ENCODE assay signal across 8 mouse cellular contexts in genomic region chr1:174553272-174554007, GRCm38 (mm10). TPM values are rescaled to one million over a fixed set of nuclear protein-coding genes. Genes with fewer than 3 reads are reported as not detected.
DNase-seq lines count a peak whose midpoint lies in the region; ATAC-seq and TF ChIP-seq lines count a peak whose summit lies in the region.

No protein-coding gene starts in this region.

- H3K4me1 ChIP-seq in testis, adult 2 months (ENCODE audit: control insufficient read depth, insufficient read depth, low read length), result no peaks in the 10 kb centered on the region
- H3K4me1 ChIP-seq in embryonic facial prominence, embryonic 11.5 days (ENCODE audit: control insufficient read depth, insufficient read depth, low read length), result no peaks in the 10 kb centered on the region
- H3K4me1 ChIP-seq in intestine, embryonic 15.5 days (replicated peaks), result no peaks in the 10 kb centered on the region
- H3K4me1 ChIP-seq in liver, postnatal 0 days (ENCODE audit: insufficient read depth), result no peaks in the 10 kb centered on the region

- H3K9ac ChIP-seq in embryonic facial prominence, embryonic 11.5 days (replicated peaks; ENCODE audit: low read length), result no peak overlapping the region
- H3K9ac ChIP-seq in intestine, embryonic 15.5 days, result no peak overlapping the region
- H3K9ac ChIP-seq in liver, postnatal 0 days (replicated peaks), result no peak overlapping the region

- H3K27ac ChIP-seq in testis, adult 2 months (ENCODE audit: control insufficient read depth, insufficient read depth, low read depth, low read length), result no peak overlapping the region
- H3K27ac ChIP-seq in embryonic facial prominence, embryonic 11.5 days (replicated peaks; ENCODE audit: low read depth, low read length), result no peak overlapping the region
- no peak overlapping the region for H3K27ac ChIP-seq in intestine, embryonic 15.5 days
- H3K27ac ChIP-seq in liver, postnatal 0 days (ENCODE audit: low read depth), result no peak overlapping the region

- ATAC-seq in CD4-positive, CD25-positive, alpha-beta regulatory T cell, adult 4 months, result no peak
- 0 out of 2 replicates have a peak, but pooled peaks have one; percentile 42 for ATAC-seq in embryonic facial prominence, embryonic 11.5 days (replicated peaks; ENCODE audit: insufficient number of reproducible peaks, low FRiP score, low TSS enrichment, low read depth)
- 0 out of 2 replicates have a peak, but pooled peaks have one; percentile 45 for ATAC-seq in intestine, embryonic 15.5 days
- ATAC-seq in liver, postnatal 0 days, result peak; percentile 66

- no peak overlapping the region for H3K4me2 ChIP-seq in embryonic facial prominence, embryonic 11.5 days (ENCODE audit: low read depth, low read length)
- H3K4me2 ChIP-seq in intestine, embryonic 15.5 days (replicated peaks), result no peak overlapping the region
- H3K4me2 ChIP-seq in liver, postnatal 0 days (ENCODE audit: low read depth, low read length), result no peak overlapping the region

- TF ChIP-seq CTCF in testis, adult 2 months (IDR thresholded peaks at IDR 0.05; ENCODE audit: control insufficient read depth, insufficient read depth, insufficient replicate concordance, low read depth, low read length), result peak; percentile 69; the same call in 1 of the 2 replicates
- TF ChIP-seq CTCF in liver, postnatal 0 days (IDR thresholded peaks at IDR 0.05; ENCODE audit: low read depth), result peak; percentile 78

- H3K36me3 ChIP-seq in testis, adult 2 months (ENCODE audit: control insufficient read depth, insufficient read depth, low read length), result no peaks in the 10 kb centered on the region
- no peaks in the 10 kb centered on the region for H3K36me3 ChIP-seq in embryonic facial prominence, embryonic 11.5 days (replicated peaks; ENCODE audit: control insufficient read depth, insufficient read depth, low read depth, low read length)
- H3K36me3 ChIP-seq in intestine, embryonic 15.5 days, result no peaks in the 10 kb centered on the region
- H3K36me3 ChIP-seq in liver, postnatal 0 days (replicated peaks; ENCODE audit: insufficient read depth, low read length), result no peaks in the 10 kb centered on the region

- 19% methylated on average over 2 of the region's 2 CpGs for WGBS in embryonic facial prominence, embryonic 11.5 days
- 28% methylated on average over 2 of the region's 2 CpGs for WGBS in intestine, embryonic 15.5 days
- WGBS in liver, postnatal 0 days (ENCODE audit: insufficient replicate concordance), result 41% methylated on average over 2 of the region's 2 CpGs

- H3K27me3 ChIP-seq in testis, adult 2 months (ENCODE audit: control insufficient read depth, insufficient read depth, low read length), result no peaks in the 10 kb centered on the region
- no peaks in the 10 kb centered on the region for H3K27me3 ChIP-seq in embryonic facial prominence, embryonic 11.5 days (ENCODE audit: control insufficient read depth, insufficient read depth, low read length)
- H3K27me3 ChIP-seq in intestine, embryonic 15.5 days (replicated peaks), result no peaks in the 10 kb centered on the region
- no peaks in the 10 kb centered on the region for H3K27me3 ChIP-seq in liver, postnatal 0 days (ENCODE audit: insufficient read depth, low read length)

- H3K9me3 ChIP-seq in embryonic facial prominence, embryonic 11.5 days (replicated peaks; ENCODE audit: control insufficient read depth, low read length), result no peaks in the 10 kb centered on the region
- H3K9me3 ChIP-seq in intestine, embryonic 15.5 days, result no peaks in the 10 kb centered on the region
- no peaks in the 10 kb centered on the region for H3K9me3 ChIP-seq in liver, postnatal 0 days (ENCODE audit: low read length)

- DNase-seq in CD4-positive, CD25-positive, alpha-beta regulatory T cell, adult 2 months (ENCODE audit: low read depth, low spot score), result peak; percentile 16
- no peak for DNase-seq in testis, postnatal 14 days (ENCODE audit: low spot score)
- DNase-seq in embryonic facial prominence, embryonic 11.5 days (ENCODE audit: low spot score), result peak; percentile 65
- peak; percentile 65 for DNase-seq in liver, postnatal 0 days
- peak; percentile 61 for DNase-seq in right cerebral cortex, postnatal 25 days

- no peak for TF ChIP-seq POLR2A in testis, adult 2 months (IDR thresholded peaks at IDR 0.05; ENCODE audit: control insufficient read depth, low read depth, low read length)

- no peak overlapping the region for H3K4me3 ChIP-seq in testis, adult 2 months (ENCODE audit: control insufficient read depth, low read depth, low read length)
- H3K4me3 ChIP-seq in embryonic facial prominence, embryonic 11.5 days (ENCODE audit: low read depth, low read length), result no peak overlapping the region
- no peak overlapping the region for H3K4me3 ChIP-seq in intestine, embryonic 15.5 days (replicated peaks)
- no peak overlapping the region for H3K4me3 ChIP-seq in liver, postnatal 0 days (ENCODE audit: low read depth, low read length)

- no peak for TF ChIP-seq EP300 in liver, postnatal 0 days (IDR thresholded peaks at IDR 0.05; ENCODE audit: low read depth)

RNA-seq across cellular contexts. Expression of gene Fmn2, which starts 51.8 kb away (rescaled TPM):
- polyA plus RNA-seq in CD4-positive, CD25-positive, alpha-beta regulatory T cell, adult 4 months (2017; shearing (Covaris generic)), result not detected
- 3.0 and 5.5 TPM in 2 replicates for polyA plus RNA-seq in testis, adult 2 months (2012; rRNA removed)
- 2.1 and 2.2 TPM in 2 replicates for polyA plus RNA-seq in embryonic facial prominence, embryonic 11.5 days (2014; fragmentation: Nextera tagmentation; extraction: Ambion mirVana)
- polyA plus RNA-seq in intestine, embryonic 15.5 days (2015; fragmentation: Nextera tagmentation; extraction: Ambion mirVana), result 0.89 and 1.2 TPM in 2 replicates
- 0.09 and 0.11 TPM in 2 replicates for polyA plus RNA-seq in liver, postnatal 0 days (2015; fragmentation: Nextera tagmentation; extraction: Ambion mirVana)
